Mouse (Mus musculus) liver, adult 2 months (tissue): ENCODE measurements around the gene Alx3. TPM values are rescaled to one million over a fixed set of nuclear protein-coding genes. Genes with fewer than 3 reads are reported as not detected.
"Not testable (repeated sequence)": the region's sequence is repeated elsewhere in the genome, so short reads cannot be mapped to it uniquely, and the experiment has no call there.

Source experiments
- DNase-seq: peaks from one replicate; pipeline ENCODE4 v3.0.0-alpha.2; 2011; ENCODE audit warnings: low read depth, low spot score; ENCODE audit errors: extremely low read depth
- H3K27ac ChIP-seq: fragments of 200-500 bp; replicated peaks from 2 replicates; pipeline ENCODE4 v1.5.1; 2012; ENCODE audit warnings: low read depth, mild to moderate bottlenecking, control low read depth, inconsistent platforms, low read length; ENCODE audit not compliant: insufficient read depth
- H3K27me3 ChIP-seq: fragments of 200-500 bp; 2 replicates; pipeline ENCODE4 v1.6.1; 2012; ENCODE audit warnings: mild to moderate bottlenecking, moderate library complexity, low read length, inconsistent platforms; ENCODE audit not compliant: control insufficient read depth, insufficient read depth
- H3K36me3 ChIP-seq: fragments of 200-500 bp; 2 replicates; pipeline ENCODE4 v1.6.1; 2012; ENCODE audit warnings: low read length, inconsistent platforms; ENCODE audit not compliant: control insufficient read depth, insufficient read depth
- H3K4me1 ChIP-seq: fragments of 200-500 bp; 2 replicates; pipeline ENCODE4 v1.6.1; 2011; ENCODE audit warnings: low read length; ENCODE audit not compliant: control insufficient read depth, insufficient read depth
- H3K4me3 ChIP-seq: fragments of 200-500 bp; 2 replicates; pipeline ENCODE4 v1.5.1; 2011; ENCODE audit warnings: low read depth, mild to moderate bottlenecking, control low read depth, low read length, moderate library complexity; ENCODE audit not compliant: insufficient read depth
- H3K79me2 ChIP-seq: fragments of 200-500 bp; 2 replicates; pipeline ENCODE4 v1.6.1; 2012; ENCODE audit warnings: inconsistent platforms, mild to moderate bottlenecking, low read length, moderate library complexity; ENCODE audit not compliant: control insufficient read depth, insufficient read depth
- H3K9ac ChIP-seq: fragments of 200-500 bp; 2 replicates; pipeline ENCODE4 v1.6.1; 2012; ENCODE audit warnings: low read depth, mild to moderate bottlenecking, control low read depth, inconsistent platforms, low read length
- CTCF ChIP-seq: fragments of 200-500 bp; IDR thresholded peaks from 2 replicates; pipeline ENCODE4 v1.5.1; 2011; ENCODE audit warnings: low read depth, low read length, control low read depth
- POLR2A ChIP-seq: fragments of 200-500 bp; IDR thresholded peaks from 2 replicates; pipeline ENCODE4 v1.6.1; 2011; ENCODE audit warnings: low read length, control low read depth; ENCODE audit not compliant: insufficient read depth; ENCODE audit errors: extremely low read depth
- WGBS: fragments of 180-500 bp; shearing (Covaris S2); methylation state at CpG from one replicate; pipeline ENCODE4 v1.1.7; 2018; 5-methylcytosine and 5-hydroxymethylcytosine counted together
- polyA plus RNA-seq: library from polyadenylated mRNA; depleted of rRNA; stranded (reverse); fragments of >200 nt; gene quantifications from 2 replicates; pipeline ENCODE4 v1.2.3, GENCODE M21; 2012; rRNA removed
- total RNA-seq: library from RNA; depleted of rRNA; stranded (reverse); fragments of >200 nt; gene quantifications from 2 replicates; pipeline ENCODE4 v1.2.3, GENCODE M21; 2014; rRNA removed

The Alx3 gene
- total and polyA plus RNA-seq, 2 experiments = not detected

- Histone ChIP-seq H3K27me3 (no peaks in the 10 kb centered on the region), H3K4me1 (no peaks in the 10 kb centered on the region), H3K9ac (no peak overlapping the region), H3K36me3 (no peaks in the 10 kb centered on the region), H3K4me3 (no peak overlapping the region), H3K27ac (no peak overlapping the region), H3K79me2 (no peaks in the 10 kb centered on the region)
- WGBS = 83% methylated on average over 3 of the region's 3 CpGs
- TF ChIP-seq CTCF (no peak), POLR2A (no peak)
- DNase-seq = no peak
These were observed 41.4 kb downstream of the Alx3 start for GRCm38 (mm10) chr3:107636236-107636635.

- no peak overlapping the region for H3K27ac ChIP-seq
- no peaks in the 10 kb centered on the region for H3K4me1 ChIP-seq
- TF ChIP-seq CTCF (no peak), POLR2A (no peak)
- H3K9ac ChIP-seq = no peak overlapping the region
- H3K36me3 ChIP-seq = no peaks in the 10 kb centered on the region
- H3K27me3 ChIP-seq = no peaks in the 10 kb centered on the region
- H3K79me2 ChIP-seq = no peaks in the 10 kb centered on the region
- DNase-seq = no peak
- H3K4me3 ChIP-seq = no peak overlapping the region
- WGBS = 61% methylated on average over 5 of the region's 5 CpGs
These were observed 42.9 kb downstream of the Alx3 start for GRCm38 (mm10) chr3:107637606-107638172.

- TF ChIP-seq CTCF (no peak), POLR2A (no peak)
- 81% methylated on average over 3 of the region's 3 CpGs for WGBS
- Histone ChIP-seq H3K4me1 (no peaks in the 10 kb centered on the region), H3K27me3 (no peaks in the 10 kb centered on the region), H3K9ac (no peak overlapping the region), H3K36me3 (no peaks in the 10 kb centered on the region), H3K79me2 (no peaks in the 10 kb centered on the region), H3K27ac (no peak overlapping the region), H3K4me3 (no peak overlapping the region)
- DNase-seq = no peak
These were observed 52.1 kb downstream of the Alx3 start for GRCm38 (mm10) chr3:107646947-107647346.

- H3K36me3 ChIP-seq, H3K79me2 ChIP-seq, H3K4me3 ChIP-seq, H3K9ac ChIP-seq, H3K4me1 ChIP-seq, H3K27ac ChIP-seq, DNase-seq, H3K27me3 ChIP-seq: not testable (repeated sequence)
- 56% methylated on average over 5 of the region's 5 CpGs for WGBS
These were observed 55.4 kb downstream of the Alx3 start for GRCm38 (mm10) chr3:107650276-107650675.

- 95% methylated on average over 3 of the region's 3 CpGs for WGBS
- Histone ChIP-seq H3K9ac (no peak overlapping the region), H3K79me2 (no peaks in the 10 kb centered on the region), H3K27me3 (no peaks in the 10 kb centered on the region), H3K27ac (no peak overlapping the region), H3K36me3 (no peaks in the 10 kb centered on the region), H3K4me3 (no peak overlapping the region), H3K4me1 (no peaks in the 10 kb centered on the region)
- no peak for DNase-seq
- no peak for TF ChIP-seq CTCF
- TF ChIP-seq POLR2A = no peak
These were observed 58.1 kb downstream of the Alx3 start for GRCm38 (mm10) chr3:107652968-107653367.

GRCm38 (mm10) chr3:107654861-107655260 lies 60.0 kb downstream of the Alx3 start:
- Histone ChIP-seq H3K36me3 (peaks cover 4% of the 10 kb centered on the region; the same call in 1 of the 2 replicates), H3K4me3 (no peak overlapping the region), H3K9ac (no peak overlapping the region), H3K4me1 (no peaks in the 10 kb centered on the region), H3K79me2 (no peaks in the 10 kb centered on the region), H3K27ac (no peak overlapping the region), H3K27me3 (no peaks in the 10 kb centered on the region)
- TF ChIP-seq POLR2A = no peak
- no peak for TF ChIP-seq CTCF
- peak; percentile 46 for DNase-seq
- WGBS = 65% methylated on average over 3 of the region's 3 CpGs

Other genes starting within 250 kb of the Alx3 start
- gene Kcnc4, start 135.5 kb upstream of the Alx3 start, total RNA-seq = 0.07 TPM in 1 of 2 replicates, not detected in the other
- gene Kcnc4, start 135.5 kb upstream of the Alx3 start, polyA plus RNA-seq = 0.05 and 0.06 TPM in 2 replicates
- 0.07 TPM in 1 of 2 replicates, not detected in the other for gene Slc6a17, start 77.0 kb upstream of the Alx3 start, total RNA-seq
- 0.02 TPM in 1 of 2 replicates, not detected in the other for gene Slc6a17, start 77.0 kb upstream of the Alx3 start, polyA plus RNA-seq
- not detected in 2 replicates for gene Ubl4b, start 40.0 kb upstream of the Alx3 start, total RNA-seq
- not detected in 2 replicates for gene Ubl4b, start 40.0 kb upstream of the Alx3 start, polyA plus RNA-seq
- gene Gm10961, start 36.3 kb downstream of the Alx3 start, total RNA-seq = not detected in 2 replicates
- not detected in 2 replicates for gene Gm10961, start 36.3 kb downstream of the Alx3 start, polyA plus RNA-seq
- 6.0 and 7.7 TPM in 2 replicates for gene Strip1, start 36.7 kb downstream of the Alx3 start, total RNA-seq
- 17.7 and 23.8 TPM in 2 replicates for gene Strip1, start 36.7 kb downstream of the Alx3 start, polyA plus RNA-seq
- gene Ahcyl1, start 101.5 kb downstream of the Alx3 start, total RNA-seq = 50.2 and 52.9 TPM in 2 replicates
- gene Ahcyl1, start 101.5 kb downstream of the Alx3 start, polyA plus RNA-seq = 40.4 and 42.3 TPM in 2 replicates
- 3.0 and 3.3 TPM in 2 replicates for gene Csf1, start 165.4 kb downstream of the Alx3 start, total RNA-seq
- gene Csf1, start 165.4 kb downstream of the Alx3 start, polyA plus RNA-seq = 4.6 and 6.6 TPM in 2 replicates